Mouse (Mus musculus) testis, adult 2 months (tissue): ENCODE data around the gene Abtb2.

Experiments
- CTCF ChIP-seq: fragments of 200-500 bp; IDR thresholded peaks from 2 replicates; pipeline ENCODE4 v1.5.1; 2012; ENCODE audit warnings: low read depth, mild to moderate bottlenecking, inconsistent platforms, low read length, moderate library complexity; ENCODE audit not compliant: control insufficient read depth, insufficient read depth, insufficient replicate concordance
- POLR2A ChIP-seq: fragments of 200-500 bp; IDR thresholded peaks from 2 replicates; pipeline ENCODE4 v1.6.1; 2012; ENCODE audit warnings: low read depth, mild to moderate bottlenecking, inconsistent platforms, low read length, moderate library complexity; ENCODE audit not compliant: control insufficient read depth

DNA sequence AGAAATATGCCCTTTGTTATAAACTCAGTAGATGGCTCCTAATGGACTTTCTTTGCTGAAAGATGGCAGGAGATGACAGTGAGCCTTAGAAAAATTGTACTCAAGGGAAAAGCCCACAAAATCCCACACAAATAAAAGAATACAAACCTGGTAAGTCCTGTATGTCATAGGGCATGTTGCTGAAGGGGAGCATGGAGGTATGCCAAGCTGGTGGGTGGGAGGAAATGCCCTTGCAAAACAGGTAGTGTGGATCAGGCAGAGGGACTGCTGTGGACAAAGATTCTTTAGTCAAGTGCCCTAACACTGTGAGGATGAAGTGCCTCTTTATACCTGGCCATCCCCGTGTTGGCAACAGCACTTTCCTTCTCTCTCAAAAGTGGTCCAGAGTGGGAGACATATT lies 126.7 kb downstream of the Abtb2 start:
- TF ChIP-seq POLR2A, result no peak
- no peak for TF ChIP-seq CTCF
